Mouse (Mus musculus): ENCODE results near the gene Acot11.

- no peak for TF ChIP-seq CTCF (IDR thresholded peaks at IDR 0.05; ENCODE audit: borderline replicate concordance, control insufficient read depth, extremely low read depth, insufficient read depth, low read length, poor library complexity)
- TF ChIP-seq POLR2A (IDR thresholded peaks at IDR 0.05; ENCODE audit: control insufficient read depth, extremely low read depth, insufficient read depth, low read length, poor library complexity), result no peak
Measured at GRCm38 (mm10) chr4:106805890-106806289, 1.1 kb upstream of the Acot11 start.
